ENCODE assay signal across 13 mouse cellular contexts in the genomic region with DNA sequence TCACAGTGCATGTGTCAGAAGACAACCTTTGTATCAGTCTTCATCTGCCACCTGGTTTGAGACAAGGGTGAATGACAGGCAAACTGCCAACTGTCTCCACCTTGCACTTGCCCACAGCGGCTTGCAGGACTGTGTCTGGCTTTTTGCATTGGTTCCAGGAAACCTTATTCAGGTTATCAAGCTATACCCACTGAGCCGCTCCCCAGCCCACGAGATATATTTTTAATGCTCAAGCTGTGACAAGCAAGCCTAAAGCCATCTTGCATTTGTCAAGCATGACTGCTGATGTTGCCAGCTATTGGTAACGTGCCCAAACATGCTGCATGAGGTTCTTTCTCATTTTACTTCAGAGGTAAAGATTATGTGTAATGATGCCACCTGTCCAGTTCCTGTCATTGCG.
DNase-seq lines count a peak whose midpoint lies in the region; ATAC-seq and TF ChIP-seq lines count a peak whose summit lies in the region.
"Had no signal": no experiment of that assay in that cellular context is flagged by ENCODE, and none has a peak within 500 bp of the region (broad histone marks: within the 10 kb centered on the region; RNA-seq: fewer than 3 reads in every experiment).

No protein-coding gene starts in this region.

- no peak overlapping the region for H3K4me3 ChIP-seq in embryonic facial prominence, embryonic 14.5 days (ENCODE audit: low read depth, low read length)
- H3K4me3 ChIP-seq in embryonic facial prominence, embryonic 10.5 days, result no peak overlapping the region
- no peak overlapping the region for H3K4me3 ChIP-seq in lung, embryonic 14.5 days (ENCODE audit: low read depth, low read length)
- no peak overlapping the region for H3K4me3 ChIP-seq in thymus, adult 2 months (ENCODE audit: control insufficient read depth, insufficient read depth, low read length)
- H3K4me3 ChIP-seq in forebrain, embryonic 16.5 days (replicated peaks; ENCODE audit: low read length), result no peak overlapping the region
- H3K4me3 ChIP-seq: embryonic facial prominence, embryonic 13.5 days; hindbrain, embryonic 15.5 days; liver, embryonic 15.5 days had no signal

- no peak overlapping the region for H3K27ac ChIP-seq in embryonic facial prominence, embryonic 14.5 days (replicated peaks; ENCODE audit: low read depth, low read length)
- H3K27ac ChIP-seq in embryonic facial prominence, embryonic 10.5 days (replicated peaks), result no peak overlapping the region
- 0 out of 2 replicates have a peak overlapping the region, but pooled peaks have one; percentile 20 for H3K27ac ChIP-seq in lung, embryonic 14.5 days (ENCODE audit: low read depth)
- H3K27ac ChIP-seq in thymus, adult 2 months (ENCODE audit: control insufficient read depth, insufficient read depth, low read length), result no peak overlapping the region
- H3K27ac ChIP-seq in forebrain, embryonic 16.5 days (ENCODE audit: low read length), result no peak overlapping the region
- H3K27ac ChIP-seq: embryonic facial prominence, embryonic 13.5 days; hindbrain, embryonic 15.5 days; liver, embryonic 15.5 days had no signal

- peak; percentile 54 for DNase-seq in embryonic facial prominence, embryonic 14.5 days (ENCODE audit: low spot score)
- DNase-seq in embryonic facial prominence, embryonic 10.5 days (ENCODE audit: low spot score), result no peak
- DNase-seq in lung, embryonic 14.5 days, result no peak
- no peak for DNase-seq in lung, postnatal 25 days (ENCODE audit: low spot score)
- DNase-seq in cerebellum, adult 9-11 months, result peak; percentile 74
- DNase-seq in thymus, adult 2 months, result peak; percentile 27
- no peak for DNase-seq in testis, postnatal 10 days (ENCODE audit: low spot score)
- DNase-seq: kidney, postnatal 4 days had no signal

- no peaks in the 10 kb centered on the region for H3K9me3 ChIP-seq in embryonic facial prominence, embryonic 14.5 days (ENCODE audit: control insufficient read depth, low read length)
- no peaks in the 10 kb centered on the region for H3K9me3 ChIP-seq in embryonic facial prominence, embryonic 10.5 days
- H3K9me3 ChIP-seq in lung, embryonic 14.5 days (ENCODE audit: low read depth, low read length), result no peaks in the 10 kb centered on the region
- no peaks in the 10 kb centered on the region for H3K9me3 ChIP-seq in forebrain, embryonic 16.5 days (ENCODE audit: control insufficient read depth, low read length)
- H3K9me3 ChIP-seq: embryonic facial prominence, embryonic 13.5 days; G1E; hindbrain, embryonic 15.5 days; liver, embryonic 15.5 days had no signal

- no peak overlapping the region for H3K4me2 ChIP-seq in embryonic facial prominence, embryonic 14.5 days (ENCODE audit: low read depth, low read length)
- no peak overlapping the region for H3K4me2 ChIP-seq in lung, embryonic 14.5 days
- no peak overlapping the region for H3K4me2 ChIP-seq in forebrain, embryonic 16.5 days (ENCODE audit: low read length)
- H3K4me2 ChIP-seq: embryonic facial prominence, embryonic 13.5 days; hindbrain, embryonic 15.5 days; liver, embryonic 15.5 days had no signal

- 64% methylated on average over 5 of the region's 5 CpGs for WGBS in embryonic facial prominence, embryonic 14.5 days
- WGBS in embryonic facial prominence, embryonic 10.5 days, result 91% methylated on average over 5 of the region's 5 CpGs
- WGBS in lung, embryonic 14.5 days, result 74% methylated on average over 5 of the region's 5 CpGs
- 43% methylated on average over 5 of the region's 5 CpGs for WGBS in thymus, adult 2 months
- 65% methylated on average over 5 of the region's 5 CpGs for WGBS in forebrain, embryonic 16.5 days

- no peak for TF ChIP-seq POLR2A in thymus, adult 2 months (IDR thresholded peaks at IDR 0.05; ENCODE audit: control insufficient read depth, extremely low read depth, insufficient read depth, low read length, poor library complexity)

- no peaks in the 10 kb centered on the region for H3K36me3 ChIP-seq in embryonic facial prominence, embryonic 14.5 days (ENCODE audit: control insufficient read depth, insufficient read depth, low read length)
- no peaks in the 10 kb centered on the region for H3K36me3 ChIP-seq in embryonic facial prominence, embryonic 10.5 days (replicated peaks)
- no peaks in the 10 kb centered on the region for H3K36me3 ChIP-seq in lung, embryonic 14.5 days (ENCODE audit: insufficient read depth)
- H3K36me3 ChIP-seq in thymus, adult 2 months (ENCODE audit: control insufficient read depth, insufficient read depth, low read length), result no peaks in the 10 kb centered on the region
- H3K36me3 ChIP-seq in forebrain, embryonic 16.5 days (ENCODE audit: control insufficient read depth, insufficient read depth), result no peaks in the 10 kb centered on the region
- H3K36me3 ChIP-seq: embryonic facial prominence, embryonic 13.5 days; G1E; hindbrain, embryonic 15.5 days; liver, embryonic 15.5 days had no signal

- no peak for TF ChIP-seq CTCF in lung, embryonic 14.5 days (IDR thresholded peaks at IDR 0.05; ENCODE audit: low read depth)
- no peak for TF ChIP-seq CTCF in thymus, adult 2 months (IDR thresholded peaks at IDR 0.05; ENCODE audit: borderline replicate concordance, control insufficient read depth, extremely low read depth, insufficient read depth, low read length, poor library complexity)

- no peak overlapping the region for H3K9ac ChIP-seq in embryonic facial prominence, embryonic 14.5 days (ENCODE audit: low read depth, low read length)
- H3K9ac ChIP-seq in lung, embryonic 14.5 days, result no peak overlapping the region
- H3K9ac ChIP-seq in forebrain, embryonic 16.5 days (replicated peaks; ENCODE audit: low read depth, low read length), result no peak overlapping the region
- H3K9ac ChIP-seq: embryonic facial prominence, embryonic 13.5 days; hindbrain, embryonic 15.5 days; liver, embryonic 15.5 days had no signal

- no peaks in the 10 kb centered on the region for H3K27me3 ChIP-seq in embryonic facial prominence, embryonic 14.5 days (replicated peaks; ENCODE audit: control insufficient read depth, insufficient read depth, low read length)
- H3K27me3 ChIP-seq in embryonic facial prominence, embryonic 10.5 days (replicated peaks; ENCODE audit: low read depth, poor library complexity, severe bottlenecking), result no peaks in the 10 kb centered on the region
- H3K27me3 ChIP-seq in lung, embryonic 14.5 days (ENCODE audit: insufficient read depth, low read length), result no peaks in the 10 kb centered on the region
- no peaks in the 10 kb centered on the region for H3K27me3 ChIP-seq in thymus, adult 2 months (ENCODE audit: control insufficient read depth, insufficient read depth, low read length)
- no peaks in the 10 kb centered on the region for H3K27me3 ChIP-seq in forebrain, embryonic 16.5 days (replicated peaks; ENCODE audit: control insufficient read depth, insufficient read depth, low read length)
- H3K27me3 ChIP-seq: embryonic facial prominence, embryonic 13.5 days; hindbrain, embryonic 15.5 days; liver, embryonic 15.5 days had no signal

- no peak for ATAC-seq in embryonic facial prominence, embryonic 14.5 days (ENCODE audit: low read depth)
- no peak for ATAC-seq in lung, embryonic 14.5 days (ENCODE audit: insufficient read depth)
- ATAC-seq in forebrain, embryonic 16.5 days, result no peak

- H3K4me1 ChIP-seq in embryonic facial prominence, embryonic 14.5 days (ENCODE audit: control insufficient read depth, insufficient read depth, low read length), result no peaks in the 10 kb centered on the region
- H3K4me1 ChIP-seq in embryonic facial prominence, embryonic 10.5 days, result 0 out of 2 replicates have a peak, but pooled peaks cover 2% of the 10 kb centered on the region
- no peaks in the 10 kb centered on the region for H3K4me1 ChIP-seq in lung, embryonic 14.5 days (ENCODE audit: insufficient read depth)
- H3K4me1 ChIP-seq in thymus, adult 2 months (replicated peaks; ENCODE audit: control insufficient read depth, insufficient read depth, low read length), result peaks cover 9% of the 10 kb centered on the region
- H3K4me1 ChIP-seq in forebrain, embryonic 16.5 days (replicated peaks; ENCODE audit: control insufficient read depth, insufficient read depth, low read length), result peaks cover 8% of the 10 kb centered on the region
- H3K4me1 ChIP-seq: hindbrain, embryonic 15.5 days; liver, embryonic 15.5 days had no signal

Comparison
In these comparisons a context has a peak if more than half of its experiments do, and no peak if none do; other contexts are left out.
1. DNase-seq: peak in embryonic facial prominence, embryonic 14.5 days (single experiment), cerebellum, adult 9-11 months (single experiment) and thymus, adult 2 months (single experiment); none in embryonic facial prominence, embryonic 10.5 days (single experiment), lung, embryonic 14.5 days (single experiment), lung, postnatal 25 days (single experiment) and testis, postnatal 10 days (single experiment).